ENCODE assay signal across 8 mouse cellular contexts in genomic region chr6:108660878-108661389, GRCm38 (mm10). TPM values are rescaled to one million over a fixed set of nuclear protein-coding genes. Genes with fewer than 3 reads are reported as not detected.
DNase-seq lines count a peak whose midpoint lies in the region; ATAC-seq and TF ChIP-seq lines count a peak whose summit lies in the region.

No protein-coding gene starts in this region.

- H3K36me3 ChIP-seq in spleen, adult 2 months (ENCODE audit: control insufficient read depth, insufficient read depth, low read length) = peaks cover 12% of the 10 kb centered on the region
- peaks cover 15% of the 10 kb centered on the region for H3K36me3 ChIP-seq in limb, embryonic 13.5 days

- no peak for TF ChIP-seq POLR2A in cerebellum, adult 2 months (IDR thresholded peaks at IDR 0.05; ENCODE audit: borderline replicate concordance, insufficient read depth, low read length)
- TF ChIP-seq POLR2A in spleen, adult 2 months (IDR thresholded peaks at IDR 0.05; ENCODE audit: low read depth, low read length) = no peak
- no peak for TF ChIP-seq POLR2A in olfactory bulb, adult 2 months (IDR thresholded peaks at IDR 0.05; ENCODE audit: insufficient read depth, low read depth, low read length)

- peaks cover 9% of the 10 kb centered on the region for H3K4me1 ChIP-seq in cerebellum, adult 2 months (ENCODE audit: control insufficient read depth, insufficient read depth, low read length)
- peaks cover 10% of the 10 kb centered on the region; the same call in 1 of the 2 replicates for H3K4me1 ChIP-seq in spleen, adult 2 months (ENCODE audit: control insufficient read depth, insufficient read depth, insufficient read length)
- H3K4me1 ChIP-seq in limb, embryonic 13.5 days = peaks cover 27% of the 10 kb centered on the region
- H3K4me1 ChIP-seq in olfactory bulb, adult 2 months (ENCODE audit: control insufficient read depth, insufficient read depth, low read length) = peaks cover 27% of the 10 kb centered on the region

- H3K27me3 ChIP-seq in cerebellum, adult 2 months (ENCODE audit: control insufficient read depth, insufficient read depth, low read length) = no peaks in the 10 kb centered on the region
- no peaks in the 10 kb centered on the region for H3K27me3 ChIP-seq in spleen, adult 2 months (ENCODE audit: control insufficient read depth, insufficient read depth, low read length)
- peaks cover 40% of the 10 kb centered on the region for H3K27me3 ChIP-seq in limb, embryonic 13.5 days

- ATAC-seq in limb, embryonic 13.5 days (ENCODE audit: low FRiP score, low read depth) = no peak

- TF ChIP-seq CTCF in cerebellum, adult 2 months (IDR thresholded peaks at IDR 0.05; ENCODE audit: borderline replicate concordance, insufficient read depth, low read depth, low read length) = no peak
- TF ChIP-seq CTCF in spleen, adult 2 months (IDR thresholded peaks at IDR 0.05; ENCODE audit: extremely low read depth, insufficient read depth, insufficient read length, insufficient replicate concordance) = no peak
- no peak for TF ChIP-seq CTCF in olfactory bulb, adult 2 months (IDR thresholded peaks at IDR 0.05; ENCODE audit: insufficient read depth, low read depth, low read length)

- H3K9ac ChIP-seq in limb, embryonic 13.5 days = peak overlapping the region; percentile 72

- H3K27ac ChIP-seq in cerebellum, adult 2 months (ENCODE audit: insufficient read depth, low read length) = peak overlapping the region; percentile 98
- peak overlapping the region; percentile 89 for H3K27ac ChIP-seq in spleen, adult 2 months (ENCODE audit: insufficient read depth, low read length)
- H3K27ac ChIP-seq in limb, embryonic 13.5 days = peak overlapping the region; percentile 77
- peak overlapping the region; percentile 98 for H3K27ac ChIP-seq in olfactory bulb, adult 2 months (ENCODE audit: insufficient read depth, low read depth, low read length)

- peak overlapping the region; percentile 96 for H3K4me3 ChIP-seq in cerebellum, adult 2 months (replicated peaks; ENCODE audit: insufficient read depth, low read depth, low read length)
- peak overlapping the region; percentile 71 for H3K4me3 ChIP-seq in spleen, adult 2 months (ENCODE audit: extremely low read depth, insufficient read depth, insufficient read length)
- H3K4me3 ChIP-seq in limb, embryonic 13.5 days = peak overlapping the region; percentile 60
- H3K4me3 ChIP-seq in olfactory bulb, adult 2 months (ENCODE audit: insufficient read depth, low read depth, low read length) = peak overlapping the region; percentile 97

- peak overlapping the region; percentile 93 for H3K4me2 ChIP-seq in limb, embryonic 13.5 days (replicated peaks)

- no peak for DNase-seq in cerebellum, adult 2 months
- DNase-seq in cerebellum, adult 9-10 months = no peak
- no peak for DNase-seq in spleen, adult 2 months (ENCODE audit: low read depth in 1 of 2, low spot score in 2 of 2)
- no peak for DNase-seq in spleen, postnatal 36 days (ENCODE audit: low spot score in 2 of 2)
- no peak for DNase-seq in cerebellum, adult 11-12 months
- no peak for DNase-seq in right cerebral cortex, postnatal 4 days

- WGBS in cerebellum, adult 2 months = 0% methylated on average over 18 of the region's 18 CpGs
- 2% methylated on average over 18 of the region's 18 CpGs for WGBS in spleen, adult 2 months
- WGBS in limb, embryonic 13.5 days = 1% methylated on average over 18 of the region's 18 CpGs
- WGBS in olfactory bulb, adult 2 months = under 1% methylated on average over 18 of the region's 18 CpGs

- H3K9me3 ChIP-seq in limb, embryonic 13.5 days = no peaks in the 10 kb centered on the region

RNA-seq across cellular contexts. Expression of gene Bhlhe40, which starts 0.5 kb away (rescaled TPM):
- polyA plus RNA-seq in cerebellum, adult 2 months (2012; rRNA removed) = 44.3 and 49.0 TPM in 2 replicates
- polyA plus RNA-seq in spleen, adult 2 months (2012; rRNA removed) = 8.1 and 10.2 TPM in 2 replicates
- 8.5 and 9.2 TPM in 2 replicates for polyA plus RNA-seq in limb, embryonic 13.5 days (2015; fragmentation: Nextera tagmentation; extraction: Ambion mirVana)
- not detected in 2 replicates for polyA plus RNA-seq in olfactory bulb, adult 2 months (2012; ENCODE audit: insufficient read depth, insufficient read length, low replicate concordance, missing spikeins)
